Mouse (Mus musculus) left cerebral cortex, adult 9 months (tissue): ENCODE measurements around the gene Galntl6.

ENCODE experiments used
- DNase-seq, 2 experiments: peaks; one replicate each; pipeline ENCODE4 v3.0.0; 2022; ENCODE audit warnings: low spot score in 2 of 2

The Galntl6 gene

GRCm38 (mm10) chr8:57966676-57967075, 945.8 kb downstream of the Galntl6 start:
- DNase-seq, result no peak

DNA sequence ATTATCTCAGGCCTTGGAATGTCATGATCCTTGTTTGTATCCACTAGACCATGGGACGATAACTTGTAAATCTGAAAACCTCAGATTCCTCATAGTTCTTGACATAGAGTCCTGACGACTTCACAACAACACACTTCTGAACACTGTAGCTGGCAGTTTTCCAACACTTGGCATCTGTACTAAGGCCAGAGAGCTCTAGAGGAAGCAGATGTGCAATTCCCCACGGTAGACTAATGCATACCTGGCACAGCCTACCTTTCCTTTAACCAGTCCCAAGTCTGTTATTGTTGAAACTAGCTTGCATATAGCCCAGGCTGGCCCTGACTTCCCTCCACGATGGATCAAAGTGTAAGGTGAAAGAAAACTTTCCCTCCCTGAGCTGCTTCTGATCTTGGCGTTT, 946.9 kb downstream of the Galntl6 start:
- no peak for DNase-seq

- DNase-seq, result no peak
These were observed 949.9 kb downstream of the Galntl6 start for GRCm38 (mm10) chr8:57962286-57963110.

- no peak for DNase-seq
These were observed 953.3 kb downstream of the Galntl6 start for GRCm38 (mm10) chr8:57959136-57959535.

- no peak for DNase-seq
These were observed 954.1 kb downstream of the Galntl6 start for GRCm38 (mm10) chr8:57958121-57958901.

- no peak for DNase-seq
These were observed 956.9 kb downstream of the Galntl6 start for GRCm38 (mm10) chr8:57955501-57955900.

DNA sequence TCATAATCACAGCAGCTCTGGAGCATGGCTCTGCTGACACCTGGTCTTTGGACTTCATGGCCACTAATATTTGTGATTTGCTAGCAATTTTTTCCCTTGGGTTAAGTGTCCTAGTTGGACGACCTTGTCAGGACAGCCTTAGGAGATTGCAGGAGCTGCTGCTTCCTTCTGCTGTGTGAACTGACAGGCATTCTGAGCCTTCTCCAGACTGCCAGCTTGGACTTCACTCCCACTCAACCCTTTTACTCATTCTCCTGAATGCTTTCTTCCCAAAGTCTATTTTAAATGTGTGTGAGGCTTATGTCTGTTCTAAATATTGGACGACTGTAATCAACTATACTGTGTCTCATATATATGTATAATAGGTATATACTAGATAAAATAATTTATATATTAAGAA, 971.3 kb downstream of the Galntl6 start:
- DNase-seq, result no peak

DNA sequence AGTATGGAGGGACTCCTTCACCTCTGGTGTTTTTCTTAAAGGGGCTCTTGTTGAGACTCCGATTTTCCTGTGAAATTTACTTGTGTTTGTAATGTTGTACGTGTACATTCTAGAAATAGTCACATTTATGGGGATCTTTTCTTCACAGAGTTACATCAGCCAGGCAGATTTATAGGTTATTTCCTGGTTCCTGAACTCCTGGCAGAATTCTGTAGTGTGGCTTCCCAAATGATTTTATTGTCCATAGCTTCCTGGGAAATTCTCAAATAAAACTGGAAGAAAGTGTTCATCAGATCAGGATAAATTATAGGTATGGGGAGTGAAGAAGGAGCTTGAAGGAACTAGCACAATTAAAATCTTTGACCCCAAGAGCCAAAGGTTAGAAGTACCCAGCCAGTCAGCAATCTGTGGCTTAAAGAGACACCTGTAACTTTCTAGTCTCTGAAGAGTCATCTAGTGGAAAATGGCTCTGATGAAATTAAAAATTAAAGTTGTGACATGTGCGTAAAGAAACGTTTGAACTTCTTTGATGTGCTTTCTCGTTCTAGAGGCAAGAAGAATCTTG, 972.5 kb downstream of the Galntl6 start:
- DNase-seq, result no peak

DNA sequence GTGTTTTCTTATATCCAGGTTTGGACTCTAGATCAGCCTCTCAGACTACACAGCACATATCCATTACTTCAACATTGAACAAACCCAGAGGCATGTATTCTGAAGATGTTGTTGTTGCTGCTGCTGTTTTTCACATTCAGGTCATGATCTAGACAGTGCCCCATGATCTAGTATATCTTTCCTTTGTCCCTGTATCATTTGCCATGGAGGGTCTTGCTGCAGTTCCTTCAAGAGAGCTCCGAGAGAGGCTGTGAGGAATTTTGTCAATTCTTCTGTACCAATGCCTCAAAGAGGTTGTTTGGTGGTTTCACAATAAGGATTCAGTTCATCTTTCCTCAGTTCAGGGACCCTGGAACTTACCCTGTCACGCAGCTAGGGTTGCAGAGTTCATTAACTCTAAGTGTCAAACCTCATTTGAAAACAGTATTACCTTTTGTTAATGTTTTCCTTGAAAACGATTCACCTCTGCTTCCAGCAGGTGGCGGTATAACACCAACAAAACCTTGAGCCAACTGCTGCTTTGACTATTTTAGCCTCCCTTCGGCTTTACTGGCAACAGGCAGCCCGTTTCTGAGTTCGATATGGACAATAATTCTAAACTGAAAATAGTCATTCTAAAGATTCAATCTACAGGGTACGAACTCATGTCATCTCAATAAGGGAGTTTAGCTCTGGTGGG, 973.1 kb downstream of the Galntl6 start:
- peak in 1 of 2 experiments; percentile 68 for DNase-seq

DNA sequence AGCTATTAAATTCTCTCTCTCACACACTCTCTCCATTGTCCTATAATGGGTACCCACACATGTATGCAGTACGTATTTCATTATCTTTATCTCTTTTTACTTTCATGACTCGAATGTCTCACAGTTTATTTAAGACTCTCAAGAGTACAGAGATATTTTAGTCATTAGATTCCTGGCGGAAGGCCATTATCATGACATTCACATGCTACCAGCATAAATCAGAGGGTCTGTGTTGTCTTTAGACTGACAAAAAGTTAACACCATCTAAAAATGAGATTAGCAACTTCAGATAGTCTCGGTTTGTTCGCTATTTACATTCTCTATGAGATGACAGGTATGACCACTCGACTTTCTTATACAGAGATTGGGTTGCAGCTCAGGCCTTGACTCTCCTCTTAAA, 985.4 kb downstream of the Galntl6 start:
- DNase-seq, result no peak

GRCm38 (mm10) chr8:57923556-57923955, 988.9 kb downstream of the Galntl6 start:
- no peak for DNase-seq

- DNase-seq, result no peak
These were observed 989.3 kb downstream of the Galntl6 start for GRCm38 (mm10) chr8:57923130-57923529.

- no peak for DNase-seq
These were observed 990.0 kb downstream of the Galntl6 start for GRCm38 (mm10) chr8:57922214-57923070.

- DNase-seq, result no peak
These were observed 992.0 kb downstream of the Galntl6 start for GRCm38 (mm10) chr8:57920326-57920903.

DNA sequence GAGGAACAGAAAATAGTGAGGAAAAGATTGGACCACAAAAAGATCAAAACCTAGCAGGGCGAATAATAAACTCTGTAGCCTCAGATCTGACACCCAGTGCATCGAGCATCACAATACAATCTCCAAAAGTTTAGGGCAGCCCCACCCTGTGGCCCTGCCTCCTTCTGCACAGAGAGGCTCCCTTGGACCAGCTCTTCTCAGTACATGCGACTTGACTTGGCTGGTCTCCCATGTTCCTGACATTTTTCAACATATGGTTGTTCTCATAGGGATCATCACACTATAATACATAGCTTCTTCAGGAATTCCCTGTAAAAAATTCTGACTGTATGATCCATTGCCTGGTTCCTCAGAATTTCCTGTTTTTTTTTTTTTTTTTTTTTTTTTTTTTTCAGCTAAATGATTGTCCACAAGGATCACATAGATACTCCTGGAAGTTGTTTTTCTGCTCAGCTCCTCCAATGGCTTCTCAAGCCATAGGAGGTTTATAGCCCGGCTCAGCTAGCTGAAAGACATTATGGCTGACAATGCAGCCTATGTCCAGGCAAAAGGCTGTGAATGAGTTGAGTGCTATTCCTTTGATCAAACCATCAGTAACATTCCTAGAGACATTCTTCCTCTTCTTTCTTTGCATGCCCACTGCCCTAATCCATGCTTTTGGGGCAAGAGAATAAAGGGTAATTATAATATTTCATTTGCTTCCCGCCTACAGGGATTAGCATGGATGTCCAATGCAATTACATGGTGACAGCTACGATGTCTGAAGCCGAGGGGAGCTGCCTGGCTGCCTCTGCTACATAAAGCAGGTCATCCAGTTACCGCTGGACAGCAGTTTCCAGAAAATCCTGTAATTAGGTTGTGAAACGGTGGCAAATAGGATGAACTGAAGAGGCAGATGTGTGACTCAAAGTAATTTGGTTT, 993.5 kb downstream of the Galntl6 start:
- no peak for DNase-seq

- DNase-seq, result peak in 1 of 2 experiments; percentile 29
These were observed 1019.1 kb downstream of the Galntl6 start for GRCm38 (mm10) chr8:57893360-57893759.

GRCm38 (mm10) chr8:57892115-57892514, 1020.3 kb downstream of the Galntl6 start:
- no peak for DNase-seq

DNA sequence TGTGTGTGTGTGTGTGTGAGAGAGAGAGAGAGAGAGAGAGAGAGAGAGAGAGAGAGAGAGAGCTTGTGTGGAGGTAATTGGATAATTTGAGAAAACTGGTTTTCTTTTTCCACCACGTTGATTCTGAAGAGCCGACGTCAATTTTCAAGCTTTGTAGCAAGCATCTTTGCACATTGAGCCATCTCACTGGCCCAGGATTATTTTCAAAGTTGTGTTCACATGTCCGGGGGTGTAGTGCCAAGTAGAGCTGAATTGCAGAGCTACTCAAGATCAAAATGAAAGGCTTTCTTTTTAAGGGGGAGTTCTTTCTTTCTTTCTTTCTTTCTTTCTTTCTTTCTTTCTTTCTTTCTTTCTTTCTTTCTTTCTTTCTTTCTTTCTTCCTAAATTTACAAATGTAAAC, 1022.3 kb downstream of the Galntl6 start:
- DNase-seq, result peak in 1 of 2 experiments; percentile 39

DNA sequence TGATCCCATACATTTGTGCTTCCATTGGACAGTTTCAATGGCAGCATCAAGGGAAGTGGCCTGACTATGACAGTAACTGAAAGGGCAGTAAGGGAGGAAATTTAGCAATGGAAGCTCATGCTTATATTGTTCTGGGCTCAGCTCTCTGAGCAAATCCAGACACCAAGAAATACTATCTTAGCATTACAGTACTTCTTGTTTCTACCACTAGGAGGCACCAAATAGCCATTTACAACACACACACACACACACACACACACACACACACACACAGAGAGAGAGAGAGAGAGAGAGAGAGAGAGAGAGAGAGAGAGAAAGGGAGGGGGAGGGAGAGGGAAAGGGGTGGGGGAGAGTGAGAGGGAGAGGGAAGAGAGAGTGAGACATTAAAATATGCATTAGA, 1023.6 kb downstream of the Galntl6 start:
- DNase-seq, result no peak

DNA sequence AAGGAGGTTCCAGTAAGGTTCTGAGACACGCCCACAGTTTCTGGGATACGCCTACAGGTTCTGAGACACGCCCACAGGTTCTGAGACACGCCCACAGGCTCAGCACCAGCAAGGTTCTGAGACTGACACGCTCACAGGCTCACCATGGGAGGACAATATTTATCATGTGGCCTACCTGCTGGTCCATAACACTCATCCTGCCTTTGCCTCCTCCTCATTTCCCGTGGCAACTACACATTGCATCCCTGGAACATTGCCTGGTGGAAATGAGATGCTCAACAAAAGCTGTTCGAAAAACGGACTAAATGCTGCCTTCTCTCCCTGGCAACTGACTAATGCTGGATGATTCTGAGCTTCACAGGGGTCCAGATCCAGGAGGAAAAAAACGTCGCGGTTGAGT, 1033.0 kb downstream of the Galntl6 start:
- DNase-seq, result peak in 1 of 2 experiments; percentile 69
